Mouse (Mus musculus): ENCODE measurements at regions not wholly inside any gene's neighbourhood (a gene's known extent, or its start where the extent isn't known, plus 50 kb on each side); places are given as distances from the start of the nearest gene placed in this dataset.

- no peak for DNase-seq (ENCODE audit: low spot score)
These were observed 459.6 kb downstream of the Psat1 start for GRCm38 (mm10) chr19:15487576-15487975.

GRCm38 (mm10) chr19:15481605-15482004, 465.5 kb downstream of the Psat1 start:
- no peak for DNase-seq (ENCODE audit: low spot score)

GRCm38 (mm10) chr19:15469541-15469940, 477.6 kb downstream of the Psat1 start:
- DNase-seq (ENCODE audit: low spot score) = no peak

- no peak for DNase-seq (ENCODE audit: low spot score)
These were observed 480.4 kb downstream of the Psat1 start for GRCm38 (mm10) chr19:15466713-15467112.

GRCm38 (mm10) chr19:15465063-15465760, 481.9 kb downstream of the Psat1 start:
- DNase-seq (ENCODE audit: low spot score) = no peak

DNA sequence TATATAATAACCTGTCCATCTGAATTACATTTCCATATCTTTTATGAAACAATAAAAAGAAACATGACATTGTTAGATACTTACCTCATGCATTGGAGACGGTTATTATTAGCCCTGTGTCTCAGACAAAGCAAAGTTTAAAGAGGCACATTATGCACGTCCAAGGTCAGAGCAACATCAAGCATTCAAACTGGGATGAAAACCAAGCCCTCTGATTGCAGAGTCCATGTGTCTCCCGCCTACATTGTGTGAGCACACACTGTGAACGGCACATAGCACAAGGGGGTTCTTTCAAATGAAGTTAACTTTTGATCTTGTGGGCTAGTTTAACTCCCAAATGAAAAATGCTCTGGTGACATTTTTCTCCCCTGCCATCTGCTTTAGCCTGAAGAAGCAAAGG, 489.3 kb downstream of the Psat1 start:
- no peak for DNase-seq (ENCODE audit: low spot score)

DNA sequence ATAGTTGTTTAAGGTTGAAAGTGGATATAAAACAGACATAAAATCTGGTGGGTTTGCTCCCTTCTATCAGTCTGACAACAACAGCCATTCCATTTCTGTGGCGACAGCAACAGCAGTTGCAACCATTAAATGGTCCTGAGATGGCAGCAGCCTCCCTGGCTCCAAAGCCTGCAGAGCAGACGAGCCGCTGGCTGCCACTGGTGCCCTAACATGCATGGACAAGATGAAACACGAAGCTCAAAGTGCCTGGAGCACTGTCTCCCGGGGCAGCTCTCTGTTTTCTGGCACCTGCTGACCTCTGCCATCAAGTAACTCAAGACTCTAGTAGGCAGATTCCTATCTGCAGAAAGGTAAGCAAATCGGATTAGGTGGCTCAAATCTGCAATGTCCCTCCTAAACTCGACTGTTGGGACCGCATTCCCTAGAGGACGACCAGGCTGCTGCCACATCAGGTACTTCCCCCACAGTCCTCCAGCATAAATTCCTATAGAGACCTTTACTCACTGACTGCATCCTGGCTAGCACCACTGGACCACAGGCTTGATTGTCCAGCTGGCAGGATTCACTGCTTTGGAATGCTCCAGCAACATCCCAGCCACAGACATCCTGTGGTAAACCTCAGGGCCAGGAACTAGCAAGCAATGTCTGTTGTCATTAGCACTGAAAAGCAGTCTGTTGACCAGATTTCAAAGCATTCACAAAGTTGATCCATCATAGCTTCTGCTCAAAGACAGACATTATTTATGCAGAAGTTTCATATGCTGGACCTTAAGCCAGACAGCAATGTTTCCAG, 490.0 kb downstream of the Psat1 start:
- no peak for DNase-seq (ENCODE audit: low spot score)

GRCm38 (mm10) chr19:15448989-15449388, 498.1 kb downstream of the Psat1 start:
- no peak for DNase-seq (ENCODE audit: low spot score)

DNA sequence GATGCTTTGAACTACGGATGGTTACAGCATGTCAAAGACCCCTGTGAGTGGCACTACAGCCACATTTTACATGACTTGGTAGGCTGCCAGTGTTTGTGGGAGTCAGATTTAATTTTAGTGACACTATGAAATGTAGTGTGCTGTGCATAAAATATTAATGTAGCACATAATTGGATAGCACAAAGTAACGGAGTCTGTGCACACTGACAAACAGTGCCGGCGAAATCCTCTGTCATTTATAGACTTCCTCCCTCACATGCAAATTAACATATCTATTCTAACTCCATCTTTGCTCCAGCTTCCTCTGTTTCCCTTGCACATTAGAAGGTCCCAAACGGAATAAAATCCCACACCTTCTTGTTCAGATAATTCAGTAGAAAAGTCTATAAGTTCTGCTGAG, 515.3 kb downstream of the Psat1 start:
- no peak for DNase-seq (ENCODE audit: low spot score)

- DNase-seq (ENCODE audit: low spot score) = no peak
These were observed 525.8 kb downstream of the Psat1 start for GRCm38 (mm10) chr19:15421311-15421710.

GRCm38 (mm10) chr19:15398624-15399023, 548.5 kb downstream of the Psat1 start:
- no peak for DNase-seq (ENCODE audit: low spot score)

GRCm38 (mm10) chr19:15371682-15372081, 575.5 kb downstream of the Psat1 start:
- DNase-seq (ENCODE audit: low spot score) = no peak

- no peak for DNase-seq (ENCODE audit: low spot score)
These were observed 580.2 kb downstream of the Psat1 start for GRCm38 (mm10) chr19:15366951-15367350.

- DNase-seq (ENCODE audit: low spot score) = no peak
These were observed 590.0 kb downstream of the Psat1 start for GRCm38 (mm10) chr19:15357181-15357580.

DNA sequence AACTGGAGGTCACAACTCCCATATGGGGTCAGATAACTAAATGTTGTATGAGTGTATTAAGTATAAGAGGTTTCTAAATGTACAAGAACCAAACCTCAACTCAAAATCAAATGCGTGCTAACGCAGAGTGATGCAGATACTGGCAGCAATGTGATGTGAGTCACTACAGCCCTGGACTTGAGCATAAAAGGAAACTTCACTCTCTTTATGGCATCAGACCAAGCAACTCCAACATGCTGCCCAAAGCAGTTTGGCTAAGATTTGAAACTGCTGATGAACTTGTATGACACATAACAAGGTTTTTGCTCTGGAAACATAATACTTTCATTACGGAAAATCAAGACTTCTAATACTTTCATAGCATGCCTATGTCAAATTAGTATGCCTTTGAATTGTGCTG, 598.8 kb downstream of the Psat1 start:
- no peak for DNase-seq (ENCODE audit: low spot score)

- no peak for DNase-seq (ENCODE audit: low spot score)
These were observed 604.9 kb downstream of the Psat1 start for GRCm38 (mm10) chr19:15342229-15342628.

DNA sequence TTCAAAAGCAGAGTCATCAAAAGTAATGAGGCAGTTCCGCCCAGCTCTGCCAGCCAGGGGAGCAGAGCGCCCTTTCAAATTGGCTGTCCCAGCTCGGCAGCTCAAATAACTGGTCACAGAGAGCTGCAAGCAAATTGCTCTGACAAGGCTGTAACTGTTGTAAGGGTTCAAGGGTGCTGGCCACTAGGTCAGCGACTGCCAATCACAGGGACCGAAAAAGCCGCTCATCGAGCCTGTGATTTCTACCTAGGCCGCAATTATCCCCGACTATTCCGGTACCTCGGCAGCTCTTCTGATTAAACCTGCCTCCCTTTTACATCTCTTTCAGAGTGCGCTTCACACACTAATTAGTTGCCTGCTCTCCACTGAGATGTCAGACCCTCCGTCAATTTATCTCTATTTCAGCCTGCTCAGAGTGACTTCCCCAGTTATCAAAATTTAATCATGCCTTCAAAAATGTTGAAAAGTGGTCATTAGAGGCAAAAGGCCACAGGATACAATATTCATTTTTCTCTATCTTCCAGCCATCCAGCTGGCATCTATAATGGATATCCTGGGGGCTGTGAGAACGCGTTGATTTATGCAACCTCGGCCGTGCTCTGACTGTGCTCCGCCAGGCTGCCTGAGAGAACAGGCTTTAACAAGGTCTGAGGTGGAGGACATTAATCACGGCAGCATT, 606.7 kb downstream of the Psat1 start:
- DNase-seq (ENCODE audit: low spot score) = no peak

GRCm38 (mm10) chr19:15339979-15340304, 607.2 kb downstream of the Psat1 start:
- no peak for DNase-seq (ENCODE audit: low spot score)

- no peak for DNase-seq (ENCODE audit: low spot score)
These were observed 617.0 kb downstream of the Psat1 start for GRCm38 (mm10) chr19:15330155-15330554.

- no peak for DNase-seq (ENCODE audit: low spot score)
These were observed 647.7 kb downstream of the Psat1 start for GRCm38 (mm10) chr19:15299474-15299873.

- no peak for DNase-seq (ENCODE audit: low spot score)
These were observed 662.1 kb downstream of the Psat1 start for GRCm38 (mm10) chr19:15285016-15285415.

DNA sequence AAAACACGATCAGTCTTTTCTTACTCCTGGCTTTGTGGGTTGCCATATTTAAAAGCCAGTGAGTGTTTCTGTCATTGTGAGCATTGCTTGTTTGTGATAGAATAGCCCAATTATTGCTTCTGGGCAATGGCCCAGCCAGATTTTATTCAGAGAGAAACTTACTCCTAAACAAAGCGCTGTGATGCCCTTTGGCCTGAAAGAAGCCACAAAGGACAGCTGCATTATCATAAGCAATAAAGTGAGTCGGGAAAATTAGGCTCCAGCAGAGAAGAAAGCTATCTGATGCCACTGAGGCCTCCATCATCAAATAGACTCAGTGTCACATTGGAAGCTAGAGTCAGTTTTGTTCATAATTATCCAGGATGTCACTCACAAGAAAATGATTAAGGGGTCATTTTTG, 644.9 kb upstream of the Tle4 start:
- no peak for DNase-seq (ENCODE audit: low spot score)
